Mouse (Mus musculus) urinary bladder, postnatal 4 days (tissue): ENCODE data around the gene Smim5.

ENCODE experiments used
- DNase-seq, 2 experiments: peaks; one replicate each; pipeline ENCODE4 v3.0.0; 2021 to 2022; ENCODE audit warnings: low spot score in 2 of 2

Smim5 gene

GRCm38 (mm10) chr11:115894755-115895520, 4.8 kb upstream of the Smim5 start:
- no peak for DNase-seq

- no peak for DNase-seq
Measured at GRCm38 (mm10) chr11:115898446-115898845, 1.3 kb upstream of the Smim5 start.

- no peak for DNase-seq
Measured at GRCm38 (mm10) chr11:115898886-115899285, 880 bp upstream of the Smim5 start.

GRCm38 (mm10) chr11:115900561-115901337, 983 bp downstream of the Smim5 start:
- no peak for DNase-seq

GRCm38 (mm10) chr11:115901338-115902161, 1.8 kb downstream of the Smim5 start:
- DNase-seq: no peak

- DNase-seq: no peak
Measured at GRCm38 (mm10) chr11:115902177-115902576, 2.4 kb downstream of the Smim5 start.

- DNase-seq: peak; percentile 54 to 75
Measured at GRCm38 (mm10) chr11:115902831-115903230, 3.1 kb downstream of the Smim5 start.

GRCm38 (mm10) chr11:115903384-115904230, 3.8 kb downstream of the Smim5 start:
- peak; percentile 55 to 57 for DNase-seq

- DNase-seq: no peak
Measured at GRCm38 (mm10) chr11:115904231-115904955, 4.6 kb downstream of the Smim5 start.

- peak in 1 of 2 experiments; percentile 60 for DNase-seq
Measured at GRCm38 (mm10) chr11:115904956-115905790, 5.4 kb downstream of the Smim5 start.

- DNase-seq: no peak
Measured at GRCm38 (mm10) chr11:115906116-115906515, 6.3 kb downstream of the Smim5 start.

GRCm38 (mm10) chr11:115906521-115906920, 6.8 kb downstream of the Smim5 start:
- DNase-seq: no peak

- DNase-seq: no peak
Measured at GRCm38 (mm10) chr11:115911134-115911561, 11.4 kb downstream of the Smim5 start.

- no peak for DNase-seq
Measured at GRCm38 (mm10) chr11:115911632-115912376, 12.0 kb downstream of the Smim5 start, which contains the start of gene Smim6. Gene Smim6 (plus strand): TSS chr11:115912017.

- no peak for DNase-seq
Measured at GRCm38 (mm10) chr11:115916579-115916978, 16.8 kb downstream of the Smim5 start.

- DNase-seq: no peak
Measured at GRCm38 (mm10) chr11:115918637-115919036, 18.9 kb downstream of the Smim5 start.

GRCm38 (mm10) chr11:115919073-115919472, 19.3 kb downstream of the Smim5 start:
- DNase-seq: no peak

- no peak for DNase-seq
Measured at GRCm38 (mm10) chr11:115920110-115920818, 20.5 kb downstream of the Smim5 start.
